Mouse (Mus musculus): ENCODE results near the gene Shh.

GRCm38 (mm10) chr5:28457921-28458641, 9.0 kb downstream of the Shh start:
- TF ChIP-seq CTCF (IDR thresholded peaks at IDR 0.05; ENCODE audit: low read depth, low read length) = no peak
- TF ChIP-seq POLR2A (IDR thresholded peaks at IDR 0.05; ENCODE audit: extremely low read depth, insufficient read depth, low read length) = no peak
